Mouse (Mus musculus) kidney, postnatal 25 days (tissue): Measurements from ENCODE around the gene Lrmp.

Source experiments
- DNase-seq, 2 experiments: peaks; one replicate each; pipeline ENCODE4 v3.0.0; 2021; ENCODE audit warnings: mixed read lengths in 2 of 2

The Lrmp gene

GRCm38 (mm10) chr6:145210056-145210680, 94.7 kb downstream of the Lrmp start:
- no peak for DNase-seq

- peak; percentile 100 for DNase-seq
These were observed 95.4 kb downstream of the Lrmp start, which contains the start of the genes Casc1 and Etfrf1 for GRCm38 (mm10) chr6:145210816-145211338. Gene Casc1 (minus strand): TSS chr6:145211005. Gene Etfrf1 (plus strand): TSS chr6:145211134.

DNA sequence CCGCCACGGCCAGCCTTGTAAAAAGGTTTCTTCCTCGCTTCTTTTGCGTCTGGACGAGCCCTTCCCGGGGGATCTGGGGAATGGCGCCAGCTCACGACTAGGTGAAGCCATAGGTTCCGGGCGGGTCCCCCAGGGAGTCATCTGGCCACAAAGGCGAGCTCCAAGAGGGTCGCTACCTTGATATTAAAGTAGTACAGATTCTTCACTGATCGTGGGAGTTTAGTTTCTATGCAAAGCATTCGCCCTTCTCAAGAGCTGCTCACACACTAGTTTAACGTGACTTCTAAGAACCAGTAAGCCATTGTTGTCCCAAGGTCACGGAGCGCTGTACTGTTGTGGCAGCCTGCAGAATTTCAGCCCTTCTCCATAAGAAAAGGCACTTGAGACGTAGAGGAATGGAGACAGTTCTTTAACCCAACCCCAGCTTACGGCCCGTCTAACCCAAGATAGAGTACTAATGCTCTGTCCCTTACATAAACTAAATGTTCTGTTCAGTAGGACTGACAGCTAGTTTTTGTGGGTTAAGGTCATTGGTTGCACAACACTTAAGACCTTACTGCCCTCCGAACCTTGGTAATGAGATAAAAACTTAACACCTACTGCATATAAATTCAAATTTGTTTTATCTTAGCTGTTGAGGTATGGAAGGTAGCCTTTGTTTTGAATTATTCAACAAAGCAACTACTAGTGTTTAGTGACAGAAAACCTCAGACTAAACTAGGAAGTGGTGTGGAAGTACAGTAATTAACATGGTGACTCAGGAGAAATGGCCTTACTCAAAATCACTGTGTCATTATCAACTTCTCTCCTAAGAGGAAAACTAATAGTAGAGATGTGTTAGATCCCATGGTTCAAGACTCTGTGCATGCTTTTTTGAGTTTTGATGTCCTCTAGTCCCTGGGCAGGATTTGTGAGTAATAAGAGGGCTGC, 96.2 kb downstream of the Lrmp start:
- DNase-seq: peak in 1 of 2 experiments; percentile 16

DNA sequence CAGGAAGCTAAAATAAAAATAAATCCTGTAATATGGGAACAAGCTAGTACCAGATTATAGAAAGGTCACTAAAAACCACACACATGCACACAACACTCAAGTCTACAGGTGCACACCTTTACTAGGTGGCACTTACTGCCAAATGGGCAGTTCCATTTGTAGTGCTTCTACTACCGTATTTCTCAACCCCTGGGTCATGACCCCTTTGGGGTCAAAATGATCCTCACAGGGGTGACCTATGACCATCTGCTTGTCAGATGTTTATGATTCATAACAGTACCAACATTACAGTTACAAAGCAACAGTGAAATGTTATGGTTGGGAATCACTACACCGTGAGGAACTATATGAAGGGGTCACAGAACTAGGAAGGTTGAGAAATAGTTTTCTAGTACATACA, 98.5 kb downstream of the Lrmp start:
- no peak for DNase-seq

DNA sequence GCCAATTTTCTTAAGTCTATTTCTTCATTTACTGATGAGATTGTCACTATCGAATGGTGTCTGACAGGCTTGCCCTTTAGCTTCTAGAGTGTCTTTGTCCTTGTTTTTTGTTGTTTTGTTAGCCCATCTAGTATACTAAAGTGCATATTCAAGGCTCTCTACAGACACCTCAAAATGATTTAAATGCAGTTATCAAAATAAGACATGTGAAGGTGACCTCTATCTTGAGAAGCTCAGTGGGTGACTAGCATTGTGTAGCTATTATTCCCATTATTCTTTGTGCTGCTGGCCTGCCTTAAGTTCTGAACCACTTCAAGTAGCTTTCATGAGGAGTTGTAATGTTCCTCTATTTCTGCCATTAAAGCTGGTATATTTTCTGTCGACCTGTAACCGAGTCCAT, 100.4 kb downstream of the Lrmp start:
- no peak for DNase-seq

GRCm38 (mm10) chr6:145224246-145224645, 108.8 kb downstream of the Lrmp start:
- no peak for DNase-seq
